Mouse (Mus musculus): ENCODE data around the gene Zfp661.

Gene Zfp661

DNA sequence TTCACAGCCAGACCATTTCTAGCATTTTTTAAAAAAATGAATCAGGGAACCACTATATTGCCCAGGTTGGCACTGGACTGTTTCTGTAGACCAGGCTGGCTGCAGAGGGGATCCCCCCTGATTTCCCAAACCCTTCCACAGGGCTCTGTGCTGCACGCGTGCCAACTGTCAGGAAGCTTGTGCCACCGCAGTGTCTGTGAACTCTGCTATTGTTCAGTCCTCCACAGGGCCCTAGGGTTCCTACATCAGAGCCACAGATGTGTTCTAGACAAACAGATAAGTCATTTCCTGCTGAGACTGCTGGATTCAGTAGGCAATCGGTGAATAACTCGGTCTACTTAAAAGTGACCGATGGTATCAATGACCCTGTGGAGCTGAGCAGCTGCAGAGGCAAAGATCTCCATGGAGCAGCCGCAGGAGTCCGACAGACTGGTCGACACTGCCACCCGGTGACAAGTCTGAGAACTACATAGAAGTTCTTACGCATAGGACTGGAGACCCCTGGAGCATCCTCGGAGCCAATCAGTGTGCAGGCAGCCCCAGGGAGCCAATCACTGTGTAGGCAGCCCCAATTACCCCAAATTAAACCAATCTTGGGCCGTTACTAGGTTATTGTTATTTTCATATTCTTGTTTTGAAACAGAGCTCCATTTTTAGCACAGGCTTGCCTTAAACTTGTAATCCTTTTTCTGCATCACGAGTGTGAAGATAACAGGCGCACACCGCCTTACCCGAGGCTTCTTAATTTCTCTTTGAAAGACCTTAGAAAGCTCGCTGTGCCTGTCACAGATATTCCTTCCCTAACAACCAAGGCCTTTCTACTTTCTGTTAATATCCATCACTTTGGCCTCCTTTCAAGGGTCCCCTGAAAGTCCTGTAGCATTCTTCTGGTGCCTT is 27.6 kb downstream of the Zfp661 start:
- peak; percentile 33 for DNase-seq (ENCODE audit: extremely low read depth, insufficient read length, low spot score)

DNA sequence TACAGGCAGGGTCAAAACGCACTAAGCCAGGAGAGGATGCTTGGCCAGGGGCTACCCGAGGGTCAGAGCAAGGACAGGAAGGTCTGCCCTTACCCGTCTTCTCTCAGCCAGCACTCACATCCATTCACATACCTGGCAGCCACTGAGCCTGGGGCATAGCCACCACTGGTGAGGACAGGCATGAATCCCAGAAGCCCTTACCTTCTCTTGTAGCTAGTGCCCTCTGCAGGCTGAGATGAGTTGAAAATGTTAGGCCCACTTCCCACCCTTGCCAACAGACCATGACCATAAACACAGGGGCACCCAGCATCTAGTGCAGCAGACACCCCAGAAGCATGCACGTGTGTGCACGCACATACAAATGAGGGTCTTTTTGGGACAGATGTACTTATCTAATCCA is 35.8 kb downstream of the Zfp661 start:
- no peak for DNase-seq (ENCODE audit: extremely low read depth, insufficient read length, low spot score)

DNA sequence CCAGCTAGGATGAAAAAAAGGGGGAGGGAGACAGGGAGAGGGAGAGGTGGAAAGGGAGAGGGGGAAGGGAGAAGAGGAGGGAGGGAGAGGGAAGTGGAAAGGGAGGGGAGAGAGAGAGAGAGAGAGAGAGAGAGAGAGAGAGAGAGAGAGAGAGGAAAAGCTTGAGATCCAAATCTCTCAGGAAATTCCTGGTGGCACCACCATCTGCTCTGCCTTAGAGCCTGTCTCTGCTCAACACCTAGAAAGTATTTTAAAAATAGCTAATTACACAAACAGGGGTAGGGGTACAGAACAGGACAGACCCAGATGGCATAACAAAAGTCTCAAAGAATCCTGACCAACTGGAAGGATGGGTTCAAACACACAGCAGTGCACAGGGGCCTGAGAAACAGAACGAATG is 36.4 kb downstream of the Zfp661 start:
- DNase-seq (ENCODE audit: extremely low read depth, insufficient read length, low spot score) = no peak

DNA sequence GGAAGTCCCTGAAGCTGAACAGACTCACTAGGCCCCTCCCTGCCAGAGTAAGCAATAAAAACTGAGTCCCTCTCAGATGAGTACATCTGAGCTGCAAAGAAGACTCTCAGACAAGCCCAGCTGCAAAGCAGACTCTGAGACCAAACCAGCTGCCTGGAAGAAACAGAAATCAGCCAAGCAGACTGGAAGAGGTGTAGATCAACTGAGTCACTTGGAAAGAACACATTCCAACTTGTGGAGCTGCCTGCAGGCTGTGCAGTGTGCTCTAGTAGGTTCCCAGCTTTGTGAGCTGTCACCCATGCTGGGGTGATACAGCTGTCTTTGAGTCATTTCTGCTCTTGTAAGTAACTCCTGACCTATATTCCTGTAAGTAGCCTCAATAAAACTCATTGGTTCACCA is 37.2 kb downstream of the Zfp661 start:
- DNase-seq (ENCODE audit: extremely low read depth, insufficient read length, low spot score) = no peak

DNA sequence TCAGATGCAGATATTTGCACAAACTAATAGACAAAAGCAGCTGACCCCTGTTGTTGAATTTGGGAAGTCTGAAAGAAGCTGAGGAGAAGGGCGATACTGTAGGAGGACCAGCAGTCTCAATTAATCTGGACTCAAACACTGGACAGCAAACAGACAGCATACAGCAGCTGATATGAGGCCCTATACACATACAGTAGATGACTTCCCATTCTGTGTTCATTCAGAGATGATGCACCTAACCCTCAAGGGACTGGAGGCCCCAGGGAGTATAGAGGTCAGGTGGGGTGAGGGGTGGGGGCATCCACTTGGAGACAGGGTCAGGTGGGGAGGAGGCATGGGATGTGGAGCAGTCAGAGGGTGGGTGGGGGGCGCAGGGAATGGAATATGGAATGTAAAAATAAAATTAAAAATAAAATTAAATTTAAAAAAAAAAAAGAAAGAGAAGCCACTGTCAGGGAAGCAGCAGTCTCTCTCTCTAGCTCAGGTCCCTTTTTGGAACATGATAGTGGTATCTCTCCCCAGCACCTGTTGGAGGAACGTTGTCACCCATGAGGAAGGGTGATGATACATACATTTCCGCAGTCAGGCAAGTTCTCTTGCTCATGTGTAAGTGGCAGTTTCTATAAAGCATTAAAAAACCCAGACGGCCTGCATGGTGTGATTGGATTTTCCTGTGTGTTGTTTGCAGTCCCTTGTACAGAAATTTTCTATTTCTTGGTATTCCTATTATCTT is 38.4 kb downstream of the Zfp661 start:
- no peak for DNase-seq (ENCODE audit: extremely low read depth, insufficient read length, low spot score)

DNA sequence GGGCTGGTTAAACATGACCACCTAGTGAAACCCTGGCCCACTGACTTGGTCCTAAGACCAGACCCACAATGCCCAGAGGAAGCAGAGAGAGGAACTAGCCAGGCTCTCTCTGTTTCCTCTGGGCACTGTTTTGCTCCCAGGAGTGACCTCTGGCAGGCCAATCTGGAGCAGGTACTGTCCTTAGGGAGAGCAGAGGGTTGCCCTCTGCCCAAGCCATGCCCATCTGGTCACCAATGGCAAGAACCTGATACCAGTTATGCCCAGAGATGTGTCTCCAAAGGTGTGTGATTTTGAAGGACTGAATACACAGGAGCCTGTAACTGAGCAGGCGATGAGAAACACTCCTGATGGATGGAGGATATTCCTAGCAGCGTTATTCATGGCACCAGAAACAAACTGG is 45.2 kb downstream of the Zfp661 start:
- no peak for DNase-seq (ENCODE audit: extremely low read depth, insufficient read length, low spot score)

DNA sequence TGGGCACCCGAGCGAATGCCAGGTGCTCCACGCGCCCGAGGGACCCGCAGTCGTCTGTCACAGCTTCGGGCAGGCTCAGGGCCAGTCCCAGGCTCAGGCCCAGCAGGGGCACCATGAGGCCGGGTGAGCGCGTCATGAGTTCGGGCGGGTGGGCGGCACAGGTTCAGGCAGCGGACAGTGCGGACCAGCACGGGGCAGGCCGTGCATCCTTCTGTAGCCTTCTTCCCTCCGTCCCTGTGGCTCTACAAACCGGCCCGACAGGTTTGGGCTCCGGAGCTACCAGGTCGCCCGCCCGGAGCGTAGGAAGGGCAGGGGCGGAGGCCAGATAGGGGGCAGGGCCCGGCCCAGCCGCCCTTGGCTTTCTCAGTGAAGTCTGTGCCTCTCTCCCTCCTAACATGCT is 45.7 kb downstream of the Zfp661 start, which contains the start of gene Prom2:
Gene Prom2 (minus strand): TSS at position 283 of the 400 bp plus-strand sequence.
- DNase-seq (ENCODE audit: extremely low read depth, insufficient read length, low spot score) = no peak

DNA sequence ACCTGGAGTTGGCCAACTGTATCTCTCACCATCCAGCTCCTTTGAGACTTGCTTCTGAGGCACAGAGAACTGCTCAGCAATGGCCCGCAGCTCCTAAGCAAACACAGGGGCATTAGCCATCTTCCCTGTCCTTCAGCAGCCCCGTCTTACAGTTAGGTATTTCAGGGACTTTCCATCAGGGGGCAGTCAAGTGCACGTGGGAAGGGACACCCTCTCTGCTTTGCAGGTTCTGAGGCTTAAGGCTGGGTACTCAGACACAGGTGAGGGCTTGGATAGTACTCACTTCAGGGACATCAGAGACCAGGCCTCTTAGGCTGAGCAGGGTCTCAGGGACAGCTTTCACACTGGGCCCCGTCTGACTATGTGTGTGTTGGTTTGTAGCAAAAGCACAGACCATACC is 47.4 kb downstream of the Zfp661 start:
- no peak for DNase-seq (ENCODE audit: extremely low read depth, insufficient read length, low spot score)

DNA sequence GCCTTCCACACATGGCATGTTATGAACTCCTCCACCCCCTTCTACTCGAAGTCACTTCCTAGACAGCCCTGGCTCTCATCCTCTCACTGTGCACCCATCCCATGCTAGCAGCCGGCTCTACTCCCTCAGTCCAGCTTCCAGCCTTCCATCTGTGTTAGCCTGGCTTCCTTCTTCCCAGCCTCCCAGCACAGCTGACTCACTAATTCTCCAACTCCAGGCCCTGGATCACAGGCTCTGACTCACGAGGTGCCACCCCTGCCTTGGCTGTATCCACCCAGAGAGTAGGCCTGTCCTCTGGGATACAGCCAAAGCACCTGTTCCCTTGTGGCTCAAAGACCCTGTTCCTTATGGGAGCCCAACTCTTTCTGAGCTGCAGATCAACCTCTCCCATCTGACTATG is 49.3 kb downstream of the Zfp661 start:
- peak; percentile 53 for DNase-seq (ENCODE audit: extremely low read depth, insufficient read length, low spot score)

DNA sequence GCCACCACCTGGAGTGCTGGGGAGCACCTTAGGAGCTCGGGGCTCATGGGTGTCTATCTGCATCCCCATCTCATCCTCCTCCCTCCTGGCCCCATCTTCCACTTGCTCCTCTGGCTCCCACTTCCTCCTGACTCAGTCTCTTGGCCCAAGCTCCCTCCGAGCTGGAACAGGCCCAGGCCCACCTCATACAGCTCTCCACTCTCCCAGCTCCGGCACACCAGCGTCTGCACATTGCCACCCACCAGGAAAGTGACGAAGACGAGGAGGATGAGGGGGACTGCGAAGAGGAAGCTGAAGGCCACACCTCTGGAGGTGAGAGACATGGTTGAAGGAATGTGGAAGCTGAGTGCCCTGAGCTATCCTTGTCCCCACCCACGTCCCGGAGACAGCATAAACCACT is 51.5 kb downstream of the Zfp661 start:
- no peak for DNase-seq (ENCODE audit: extremely low read depth, insufficient read length, low spot score)

DNA sequence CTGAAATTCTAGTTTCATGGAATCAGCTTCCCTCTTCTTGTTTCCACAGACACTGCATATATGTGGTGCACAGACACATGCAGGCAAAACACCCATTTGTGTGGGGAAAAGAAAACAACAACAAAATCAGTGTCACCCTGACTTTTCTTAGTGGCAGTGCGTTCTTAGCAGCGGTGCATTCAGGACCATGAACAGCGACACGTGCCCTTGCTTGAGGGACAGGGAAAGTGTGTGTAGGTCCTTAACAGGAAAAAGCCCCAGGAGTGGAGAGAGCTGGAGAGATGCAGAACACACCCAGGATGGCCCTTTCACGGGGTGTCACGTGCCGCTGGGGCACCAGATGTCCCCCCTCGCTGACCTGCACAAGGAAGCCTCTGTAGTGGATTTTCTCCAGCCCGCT is 54.5 kb downstream of the Zfp661 start:
- DNase-seq (ENCODE audit: extremely low read depth, insufficient read length, low spot score) = no peak

DNA sequence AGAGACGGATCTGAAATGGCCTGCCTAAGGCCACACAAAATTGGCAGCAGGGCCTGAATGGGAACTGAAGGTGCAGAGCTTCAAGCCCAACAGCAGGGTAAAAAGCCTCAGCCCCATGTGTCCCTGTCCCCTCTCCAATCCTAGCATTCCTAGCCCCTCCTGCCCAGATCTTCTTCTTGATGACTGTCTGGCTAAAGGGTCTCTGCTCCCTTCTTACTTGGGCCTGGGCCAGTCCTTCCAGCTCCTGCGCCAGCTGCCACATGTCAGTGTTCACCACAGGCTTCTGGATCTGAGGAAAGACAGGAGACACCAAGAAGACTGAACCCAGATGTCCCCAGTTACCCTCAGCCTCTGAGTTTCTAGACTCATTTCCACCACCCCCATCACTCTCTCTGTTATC is 55.3 kb downstream of the Zfp661 start:
- no peak for DNase-seq (ENCODE audit: extremely low read depth, insufficient read length, low spot score)

DNA sequence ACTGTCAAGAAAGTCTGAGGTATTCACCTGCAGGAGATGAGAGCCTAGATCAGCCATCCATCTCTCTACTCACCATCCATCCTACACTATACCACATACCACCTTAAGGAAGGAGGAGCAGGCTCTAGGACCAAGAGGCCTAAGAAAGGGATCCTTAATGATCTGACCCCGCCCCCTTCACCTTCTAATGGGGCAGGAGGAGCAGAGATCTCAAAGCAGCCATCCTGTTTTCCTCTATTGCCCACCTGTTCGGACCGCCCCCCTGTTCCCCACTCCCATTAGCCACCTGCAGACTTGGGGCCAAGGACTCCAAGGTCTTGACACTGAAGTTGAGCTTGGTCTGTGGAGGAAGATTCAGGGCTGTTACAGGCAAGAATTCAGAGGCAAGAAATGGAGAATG is 56.5 kb downstream of the Zfp661 start:
- no peak for DNase-seq (ENCODE audit: extremely low read depth, insufficient read length, low spot score)

DNA sequence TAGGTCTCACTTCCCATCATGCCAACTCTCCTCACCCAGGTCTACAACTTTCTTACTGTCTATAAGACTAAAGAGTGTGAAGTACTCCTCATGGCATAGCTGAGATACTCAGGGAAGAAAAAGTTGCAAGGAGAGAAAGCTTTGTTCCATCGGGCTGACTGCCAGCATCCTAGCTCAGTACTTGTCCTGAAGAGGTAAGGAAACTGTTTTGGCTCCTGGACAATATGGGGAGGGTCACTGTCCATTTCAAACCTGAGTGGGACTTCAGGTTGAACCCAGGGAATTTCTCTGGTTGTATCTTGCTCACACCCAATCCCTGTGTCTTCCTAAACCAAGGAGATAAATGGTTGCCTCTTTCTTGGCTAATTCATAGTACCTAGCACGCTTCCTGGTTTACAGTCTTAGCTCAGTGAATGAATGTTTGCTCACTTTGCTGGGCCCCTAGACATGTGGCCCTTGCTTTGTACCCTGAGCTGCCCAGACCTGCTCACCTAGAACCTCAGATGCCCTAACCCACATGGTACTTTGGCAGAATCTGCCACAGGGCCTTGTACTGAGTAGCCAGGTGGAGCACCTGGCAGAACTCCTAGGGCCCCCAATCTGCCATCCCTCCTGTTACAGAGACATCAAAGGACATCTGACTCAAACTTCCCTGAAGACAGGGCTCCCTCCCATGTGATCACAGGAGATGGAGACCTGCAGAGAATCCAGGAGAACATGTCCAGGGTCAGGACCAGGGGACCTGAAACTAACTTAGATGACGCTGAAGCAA is 61.7 kb downstream of the Zfp661 start:
- DNase-seq (ENCODE audit: extremely low read depth, insufficient read length, low spot score) = no peak
